Mouse (Mus musculus) adrenal gland, adult 18-20 months (tissue): Measurements from ENCODE around the gene Xrcc3. TPM values are rescaled to one million over a fixed set of nuclear protein-coding genes. Genes with fewer than 3 reads are reported as not detected.

Experiments
- DNase-seq, 2 experiments: peaks; one replicate each; pipeline ENCODE4 v3.0.0; 2021 to 2022; ENCODE audit warnings: low spot score in 2 of 2
- long read RNA-seq, 2 experiments: library from polyadenylated mRNA; stranded (forward); transcript quantifications; one replicate each; pipeline ENCODE4 v2.0.0; 2021
- total RNA-seq, 2 experiments: library from RNA; stranded (reverse); gene quantifications; 1 replicate in 1 of 2; 2 replicates in 1 of 2; pipeline ENCODE4 v1.2.3; 2021

The Xrcc3 gene
- 10 to 100 TPM; 13.0 to 13.7 TPM for total RNA-seq
- long read RNA-seq, experiment 1, partial matches to known transcripts: 3 of 10 reads
- long read RNA-seq, experiment 1, other reads (novel, unspliced or antisense): 5 of 10 reads
- long read RNA-seq, experiment 2, transcript Xrcc3-201 (8 exons, 2,422 nt): major isoform, 17 of 31 reads
- long read RNA-seq, experiment 2, partial matches to known transcripts: 8 of 31 reads
- long read RNA-seq, experiment 2, other reads (novel, unspliced or antisense): 6 of 31 reads

DNA sequence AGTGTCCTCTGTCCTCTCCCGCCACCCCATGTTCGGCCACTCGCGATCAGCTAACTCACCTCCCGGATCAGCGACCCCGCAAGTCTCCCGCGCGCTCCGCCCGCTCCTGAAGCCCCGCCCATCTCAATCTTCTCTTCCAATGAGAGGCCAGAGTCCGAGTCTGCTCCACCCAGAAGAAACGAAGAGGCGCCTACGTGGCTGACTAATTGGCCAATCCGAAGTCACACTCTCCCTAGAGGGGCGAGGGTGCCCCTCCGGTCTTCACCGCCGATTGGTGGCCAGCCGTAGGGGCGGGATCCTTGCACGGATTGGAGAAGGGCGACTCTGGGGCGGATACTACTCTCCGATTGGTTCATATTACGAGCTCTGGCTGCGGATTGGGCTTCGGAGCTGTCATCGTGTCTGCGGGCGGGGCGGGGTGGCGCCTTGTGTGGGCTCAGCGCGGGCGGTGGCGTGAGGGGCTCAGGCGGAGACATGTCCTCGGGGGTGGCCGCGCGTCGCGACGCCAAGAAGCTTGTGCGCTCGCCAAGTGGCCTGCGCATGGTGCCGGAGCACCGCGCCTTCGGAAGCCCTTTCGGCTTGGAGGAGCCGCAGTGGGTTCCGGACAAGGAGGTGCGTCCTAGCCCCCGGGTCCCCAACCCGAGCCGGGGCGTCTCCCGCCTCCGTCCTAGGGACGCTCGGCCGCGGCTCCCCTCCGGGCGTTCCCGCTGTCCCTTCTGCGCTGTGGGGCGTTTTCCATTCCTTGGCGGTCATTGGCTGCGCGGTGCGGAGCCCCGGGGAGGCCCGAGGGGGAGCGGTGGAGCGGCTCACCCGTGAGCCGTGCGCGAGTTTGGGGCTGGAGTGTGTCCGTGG lies at the start of gene Xrcc3, which contains the start of gene Zfyve21:
Gene Xrcc3, minus strand, starts transcription at position 108 of the 852 bp plus-strand sequence.
Gene Zfyve21, plus strand, starts transcription at position 405 of the 852 bp plus-strand sequence.
- DNase-seq: peak; percentile 86 to 89

DNA sequence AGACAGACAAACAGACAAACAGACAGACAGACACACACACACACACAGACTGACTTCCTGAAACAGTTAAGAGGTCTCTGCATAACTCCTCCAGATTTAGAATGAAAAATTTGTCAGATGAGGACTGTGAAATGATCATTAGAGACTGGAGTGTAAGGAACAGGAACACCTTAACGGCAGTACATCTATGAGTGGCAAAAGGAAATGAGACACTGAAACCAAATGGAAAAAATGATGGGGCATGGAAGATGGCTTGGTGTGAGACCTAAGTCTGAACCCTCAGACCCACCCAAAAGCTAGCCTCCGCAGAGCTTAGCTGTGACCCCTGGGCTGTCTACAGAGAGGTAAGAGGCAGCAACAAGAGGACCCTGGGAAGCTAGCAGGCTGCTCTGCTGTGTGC lies 41.8 kb upstream of the Xrcc3 start:
- no peak for DNase-seq

DNA sequence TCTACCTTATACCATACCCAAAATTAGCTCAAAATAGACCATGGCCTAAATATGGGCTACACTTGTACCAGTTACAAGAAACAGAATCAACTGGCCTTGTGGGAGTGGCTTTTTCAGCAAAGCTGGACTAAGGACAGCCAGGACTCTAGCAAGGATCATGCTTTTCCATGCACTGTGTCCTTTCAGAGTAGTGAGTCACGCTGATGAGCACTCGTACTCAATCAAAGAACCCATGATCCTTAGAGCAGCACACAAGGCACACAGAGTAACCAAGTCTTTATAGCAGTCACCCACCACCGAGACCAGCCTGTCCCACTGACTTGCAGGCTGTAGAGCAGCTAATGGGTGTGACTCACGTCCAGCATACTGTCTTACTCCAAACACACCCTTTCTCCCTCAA lies 39.9 kb upstream of the Xrcc3 start:
- no peak for DNase-seq

DNA sequence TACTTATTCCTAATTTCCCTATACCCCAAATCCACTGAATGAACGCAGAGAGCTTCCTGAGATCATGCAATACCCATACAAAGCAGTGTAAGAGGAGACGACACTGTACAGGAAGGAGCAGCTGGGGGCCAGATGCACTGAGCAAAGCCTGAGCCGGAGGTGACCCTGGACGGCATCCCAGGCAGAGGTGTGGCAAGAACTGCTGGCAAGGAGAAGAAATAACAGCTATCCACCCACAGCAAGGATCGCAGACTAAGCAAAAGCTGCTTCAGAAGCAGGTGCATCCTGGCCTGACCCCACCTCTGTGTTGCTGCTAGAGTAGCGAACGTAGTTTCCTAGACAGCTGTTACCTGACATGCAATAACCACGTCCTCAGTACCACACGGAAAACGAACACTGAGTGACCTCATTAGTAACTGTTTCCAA lies 39.4 kb upstream of the Xrcc3 start:
- DNase-seq: peak in 1 of 2 experiments; percentile 51

- DNase-seq: no peak
Measured at GRCm38 (mm10) chr12:111851745-111852144, 38.1 kb upstream of the Xrcc3 start.

DNA sequence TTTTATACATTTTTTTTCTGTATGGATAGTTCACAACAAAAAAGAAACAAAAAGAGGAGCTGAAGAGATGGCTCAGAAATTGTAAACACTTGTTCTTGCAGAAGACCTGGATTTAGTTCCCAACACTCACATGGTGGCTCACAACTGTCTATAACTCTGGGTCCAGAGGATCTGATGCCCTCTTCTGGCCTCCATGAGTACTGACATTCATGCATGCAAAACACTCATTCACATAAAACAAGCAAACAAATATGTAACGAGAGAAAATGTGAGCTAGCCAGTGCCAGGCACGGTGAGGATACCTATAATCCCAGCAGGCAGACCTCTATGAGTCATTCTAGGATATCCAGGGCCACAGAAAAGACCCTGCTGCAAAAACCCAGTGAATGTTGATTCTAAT lies 37.6 kb upstream of the Xrcc3 start:
- DNase-seq: no peak

DNA sequence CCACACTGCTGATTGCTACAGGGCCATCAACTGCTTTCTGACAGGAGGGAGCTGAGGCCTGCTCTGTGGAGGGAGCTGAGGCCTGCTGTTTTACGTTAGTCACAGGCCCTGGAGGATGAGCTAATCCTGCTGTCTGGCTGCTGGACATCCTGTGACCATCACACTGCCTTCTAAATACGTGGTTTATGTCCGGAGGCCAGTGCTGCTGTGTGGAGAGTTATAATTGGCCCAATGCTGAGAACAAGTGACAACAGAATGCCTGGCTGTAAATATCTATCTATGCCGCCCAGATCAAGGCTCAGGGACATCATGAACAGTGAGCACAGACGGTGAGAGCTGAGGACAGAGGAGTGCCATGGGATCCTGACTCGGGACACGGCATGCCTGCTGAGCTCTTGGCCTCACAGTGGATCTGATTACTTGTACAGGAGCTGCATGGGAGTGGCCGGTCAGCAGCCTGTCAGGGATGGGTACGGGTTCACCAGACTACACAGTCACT lies 34.7 kb upstream of the Xrcc3 start:
- DNase-seq: no peak

- no peak for DNase-seq
Measured at GRCm38 (mm10) chr12:111846815-111847214, 33.1 kb upstream of the Xrcc3 start.

GRCm38 (mm10) chr12:111845953-111846352 lies 32.3 kb upstream of the Xrcc3 start:
- no peak for DNase-seq

DNA sequence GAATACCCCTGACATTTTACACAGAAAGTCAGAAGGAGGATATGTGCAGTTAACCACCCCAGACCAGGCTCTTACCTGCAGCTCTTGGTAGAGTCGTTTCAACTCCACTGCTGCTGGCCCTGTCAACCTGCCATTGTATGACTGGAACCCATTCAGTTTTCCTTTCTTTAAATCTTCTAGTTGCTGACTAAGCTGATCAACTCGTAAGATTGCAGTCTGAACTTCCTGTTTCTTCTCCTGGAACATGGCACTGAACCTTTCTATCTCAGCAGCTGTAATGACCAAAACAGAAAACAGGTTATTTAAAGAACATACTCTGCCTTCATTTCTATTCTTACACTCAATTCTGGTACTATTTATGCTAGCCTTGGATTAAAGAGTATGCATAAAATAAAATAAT lies 29.8 kb upstream of the Xrcc3 start:
- DNase-seq: no peak

- no peak for DNase-seq
Measured at GRCm38 (mm10) chr12:111842565-111843433, 29.1 kb upstream of the Xrcc3 start.

DNA sequence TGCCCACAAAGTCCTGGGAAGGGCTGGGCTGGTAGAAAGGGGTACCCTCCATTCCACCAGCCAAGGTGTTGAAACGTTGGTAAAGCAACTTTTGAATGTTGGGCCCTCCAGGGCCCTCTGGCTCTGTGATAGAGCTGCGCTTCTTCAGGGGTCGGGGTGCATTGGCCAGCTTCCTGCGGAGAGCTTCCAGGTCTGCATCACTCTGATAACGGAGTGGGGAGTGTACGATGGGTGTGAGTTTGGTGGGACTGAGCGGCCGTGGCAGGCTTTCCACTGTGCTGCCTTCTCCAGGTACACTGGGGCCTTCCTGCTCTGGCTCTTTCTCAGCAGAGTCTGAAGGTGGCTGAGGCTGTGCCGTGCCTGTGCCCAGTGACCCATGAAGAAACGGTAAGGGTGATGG lies 19.8 kb upstream of the Xrcc3 start:
- no peak for DNase-seq

GRCm38 (mm10) chr12:111832643-111833042 lies 19.0 kb upstream of the Xrcc3 start:
- no peak for DNase-seq

DNA sequence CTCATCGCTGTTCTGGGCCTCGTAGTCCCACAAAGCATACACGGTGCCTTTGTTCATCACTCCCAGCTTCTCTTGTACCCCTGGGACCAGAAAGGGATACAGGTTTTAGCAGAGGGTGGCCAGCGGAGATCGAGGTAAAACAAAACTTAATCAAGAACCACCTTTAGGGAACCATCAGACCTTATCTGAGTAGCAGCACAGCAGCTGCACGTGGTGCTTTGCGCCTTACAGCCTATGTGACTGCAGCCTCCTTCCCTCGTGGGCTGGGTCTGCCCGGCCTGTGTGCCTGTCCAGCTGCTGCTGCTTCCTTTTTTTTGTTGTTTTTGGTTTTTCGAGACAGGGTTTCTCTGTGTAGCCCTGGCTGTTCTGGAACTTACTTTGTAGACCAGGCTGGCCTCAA lies 16.7 kb upstream of the Xrcc3 start:
- no peak for DNase-seq

DNA sequence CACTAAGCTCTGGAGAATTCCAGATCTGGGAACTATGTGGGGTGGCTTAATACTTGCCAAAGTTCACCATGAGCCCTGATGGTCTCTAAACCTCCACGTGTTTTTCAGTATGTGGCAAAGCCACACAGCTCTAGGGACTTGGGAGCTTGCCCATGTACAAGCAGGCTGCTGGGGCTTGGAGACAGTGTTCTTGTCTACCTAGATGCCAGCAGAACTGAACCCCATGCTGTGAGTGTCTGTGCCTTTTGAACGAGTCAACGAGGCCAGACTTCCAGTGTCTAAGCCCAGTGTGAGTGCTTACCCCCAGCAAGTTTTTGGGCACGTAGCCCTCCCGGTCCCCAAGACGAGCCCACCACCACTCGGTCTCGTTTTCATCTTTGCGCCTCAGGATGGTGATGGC lies 16.3 kb upstream of the Xrcc3 start:
- no peak for DNase-seq

- no peak for DNase-seq
Measured at GRCm38 (mm10) chr12:111829447-111829846, 15.8 kb upstream of the Xrcc3 start.

DNA sequence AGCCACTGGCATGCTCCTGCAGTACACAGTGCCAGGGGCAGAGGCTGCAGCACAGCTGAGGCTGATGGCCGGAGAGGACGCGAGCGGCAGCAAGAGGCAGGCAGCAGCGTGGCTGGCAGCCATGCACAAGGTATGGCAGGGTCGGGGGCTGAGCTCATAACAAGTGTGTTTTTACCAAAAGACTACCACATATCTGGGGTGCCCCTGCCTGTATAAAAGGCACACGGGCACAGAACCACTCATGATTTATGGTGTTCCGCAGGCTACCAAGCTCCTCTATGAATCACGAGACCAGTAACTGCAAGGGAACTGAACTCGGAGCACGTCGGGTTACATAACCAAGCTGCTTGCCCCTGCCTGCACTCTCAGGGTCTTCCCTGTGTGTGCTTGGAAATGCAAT lies 13.9 kb upstream of the Xrcc3 start:
- DNase-seq: no peak

- no peak for DNase-seq
Measured at GRCm38 (mm10) chr12:111821931-111822330, 8.3 kb upstream of the Xrcc3 start.

DNA sequence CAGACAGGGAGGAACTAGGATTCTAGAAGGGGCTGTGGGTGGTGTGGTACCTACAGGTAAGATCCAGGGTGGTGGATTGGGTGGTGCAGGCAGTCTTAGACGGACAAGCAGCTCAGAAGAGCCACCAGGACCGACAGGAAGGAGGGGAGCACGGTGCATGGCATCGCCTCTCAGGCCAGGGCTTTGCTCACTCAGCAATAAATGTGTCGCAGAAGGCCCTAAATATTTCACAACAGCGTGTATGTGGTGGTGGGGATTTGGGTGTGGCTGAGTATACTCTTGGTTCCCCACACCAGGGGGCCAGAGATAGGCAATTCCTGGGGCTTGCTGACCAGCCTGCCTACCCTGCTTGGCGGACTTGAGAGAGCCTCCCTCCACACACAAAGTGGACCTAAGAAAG lies 7.0 kb upstream of the Xrcc3 start:
- DNase-seq: no peak

DNA sequence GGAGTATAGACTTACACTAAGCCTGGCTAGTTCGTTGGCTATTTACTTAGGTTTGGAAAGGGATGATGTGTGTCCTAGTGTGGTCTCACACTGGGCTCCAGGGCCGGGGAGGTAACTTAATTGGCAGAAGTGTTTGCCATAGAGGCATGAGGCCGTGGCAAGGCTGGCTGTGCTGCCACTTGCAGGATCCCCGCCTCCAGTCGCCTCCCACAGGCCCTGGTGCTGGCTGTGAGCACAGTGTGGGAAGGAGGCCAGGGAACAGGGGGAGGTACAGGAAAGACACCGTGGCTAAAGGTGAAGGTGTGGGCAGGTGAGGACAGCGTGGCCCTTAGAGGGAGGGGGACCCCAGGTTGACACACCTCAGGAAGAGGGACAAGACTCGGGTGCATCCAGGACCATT lies 6.3 kb upstream of the Xrcc3 start:
- no peak for DNase-seq

DNA sequence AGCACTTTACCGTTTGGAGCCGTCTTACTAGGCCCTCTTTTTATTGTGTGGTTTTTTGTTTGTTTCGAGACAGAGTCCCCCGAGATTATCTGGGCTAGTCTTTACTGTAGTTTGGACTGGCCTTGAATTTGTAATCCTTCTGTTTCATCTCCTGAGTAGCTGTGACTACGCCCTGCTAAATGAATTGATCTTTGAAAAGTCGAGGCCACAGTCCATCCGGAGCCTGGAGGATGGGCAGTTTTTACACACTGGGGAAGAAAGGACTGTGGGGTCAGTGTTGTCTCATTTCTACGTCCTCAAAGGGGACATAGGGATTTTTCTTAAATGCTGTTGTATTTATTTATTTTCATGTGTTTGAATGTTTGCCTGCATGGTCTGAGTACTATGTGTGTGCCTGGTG lies 4.3 kb upstream of the Xrcc3 start:
- no peak for DNase-seq
